Mouse (Mus musculus): ENCODE results near the gene Clec16a. TPM values are rescaled to one million over a fixed set of nuclear protein-coding genes. Genes with fewer than 3 reads are reported as not detected.

Gene Clec16a
- polyA plus RNA-seq, 1 experiment from 2014 or later, result 32.5 TPM

- Histone ChIP-seq H3K36me3 (ENCODE audit: insufficient read depth, low read length) (peaks cover 13% of the 10 kb centered on the region; the same call in 1 of the 2 replicates), H3K4me2 (ENCODE audit: low read length) (no peak overlapping the region), H3K27me3 (ENCODE audit: insufficient read depth, low read length) (no peaks in the 10 kb centered on the region), H3K4me3 (replicated peaks; ENCODE audit: low read depth, low read length) (no peak overlapping the region), H3K4me1 (replicated peaks; ENCODE audit: insufficient read depth, low read length) (no peaks in the 10 kb centered on the region), H3K9ac (ENCODE audit: low read depth, low read length) (no peak overlapping the region), H3K27ac (no peak overlapping the region), H3K9me3 (replicated peaks; ENCODE audit: low read length) (no peaks in the 10 kb centered on the region)
- DNase-seq (ENCODE audit: low spot score) (no peak), ATAC-seq (replicated peaks; ENCODE audit: low FRiP score, low read depth) (no peak)
- TF ChIP-seq CTCF (IDR thresholded peaks at IDR 0.05; ENCODE audit: low read depth), result no peak
- WGBS, result 89% methylated on average over 6 of the region's 6 CpGs
Measured at GRCm38 (mm10) chr16:10610801-10611200, 65.7 kb downstream of the Clec16a start.

DNA sequence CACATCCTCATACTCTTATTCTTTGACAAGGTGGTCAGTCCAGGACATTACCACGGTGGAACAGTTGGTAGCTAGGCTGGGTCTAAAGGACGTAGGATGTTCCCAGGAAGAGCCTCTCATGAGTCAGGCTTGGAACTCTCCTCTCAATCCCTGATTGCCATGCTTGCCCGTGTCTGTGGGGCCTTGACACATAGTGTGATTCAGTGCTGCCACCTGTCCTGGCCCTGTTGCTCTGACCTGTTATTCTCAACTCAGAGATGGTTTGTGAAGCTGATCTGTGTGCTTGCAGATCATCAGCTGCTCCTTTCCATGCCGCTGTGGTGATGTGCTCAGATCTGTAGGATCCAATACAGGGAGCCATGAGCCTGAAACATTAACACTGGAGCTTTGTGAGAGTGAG lies 66.2 kb downstream of the Clec16a start:
- no peak for TF ChIP-seq CTCF (IDR thresholded peaks at IDR 0.05; ENCODE audit: low read depth)
- Histone ChIP-seq H3K36me3 (ENCODE audit: insufficient read depth, low read length) (peaks cover 16% of the 10 kb centered on the region; the same call in 1 of the 2 replicates), H3K9me3 (replicated peaks; ENCODE audit: low read length) (no peaks in the 10 kb centered on the region), H3K9ac (ENCODE audit: low read depth, low read length) (no peak overlapping the region), H3K27me3 (ENCODE audit: insufficient read depth, low read length) (no peaks in the 10 kb centered on the region), H3K4me2 (ENCODE audit: low read length) (no peak overlapping the region), H3K27ac (no peak overlapping the region), H3K4me3 (replicated peaks; ENCODE audit: low read depth, low read length) (no peak overlapping the region), H3K4me1 (replicated peaks; ENCODE audit: insufficient read depth, low read length) (no peaks in the 10 kb centered on the region)
- no peak for ATAC-seq (replicated peaks; ENCODE audit: low FRiP score, low read depth)
- WGBS, result 86% methylated on average over 4 of the region's 4 CpGs
- no peak for DNase-seq (ENCODE audit: low spot score)

DNA sequence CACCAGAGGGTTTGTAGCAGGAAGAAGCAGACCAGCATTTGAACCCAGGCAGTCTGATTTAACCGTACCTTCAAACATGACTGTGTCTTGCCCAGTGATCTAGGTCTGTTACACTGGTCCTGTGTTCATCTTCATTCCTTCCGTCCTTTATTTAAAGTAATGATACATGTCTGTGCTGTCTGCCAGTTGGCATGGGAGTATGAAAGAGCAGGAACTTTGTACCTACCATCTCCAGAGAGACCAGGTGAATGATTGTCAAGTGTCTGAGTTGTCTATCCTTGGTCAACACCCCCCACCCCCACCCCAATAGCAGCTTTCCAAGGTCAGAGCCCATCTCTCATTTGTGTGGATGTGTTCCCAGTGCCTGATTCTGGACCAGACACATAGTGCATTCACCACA lies 68.9 kb downstream of the Clec16a start:
- no peak overlapping the region for H3K4me2 ChIP-seq (ENCODE audit: low read length)
- WGBS, result 94% methylated on average over 2 of the region's 2 CpGs
- DNase-seq (ENCODE audit: low spot score) (no peak), ATAC-seq (replicated peaks; ENCODE audit: low FRiP score, low read depth) (no peak)
- no peak overlapping the region for H3K9ac ChIP-seq (ENCODE audit: low read depth, low read length)
- no peaks in the 10 kb centered on the region for H3K9me3 ChIP-seq (replicated peaks; ENCODE audit: low read length)
- no peak overlapping the region for H3K4me3 ChIP-seq (replicated peaks; ENCODE audit: low read depth, low read length)
- peaks cover 16% of the 10 kb centered on the region; the same call in 1 of the 2 replicates for H3K36me3 ChIP-seq (ENCODE audit: insufficient read depth, low read length)
- no peak for TF ChIP-seq CTCF (IDR thresholded peaks at IDR 0.05; ENCODE audit: low read depth)
- H3K4me1 ChIP-seq (replicated peaks; ENCODE audit: insufficient read depth, low read length), result no peaks in the 10 kb centered on the region
- H3K27ac ChIP-seq, result no peak overlapping the region
- H3K27me3 ChIP-seq (ENCODE audit: insufficient read depth, low read length), result no peaks in the 10 kb centered on the region

- Histone ChIP-seq H3K9ac (ENCODE audit: low read depth, low read length) (no peak overlapping the region), H3K36me3 (ENCODE audit: insufficient read depth, low read length) (no peaks in the 10 kb centered on the region), H3K27me3 (ENCODE audit: insufficient read depth, low read length) (no peaks in the 10 kb centered on the region), H3K9me3 (replicated peaks; ENCODE audit: low read length) (no peaks in the 10 kb centered on the region), H3K4me3 (replicated peaks; ENCODE audit: low read depth, low read length) (no peak overlapping the region), H3K27ac (no peak overlapping the region), H3K4me2 (ENCODE audit: low read length) (no peak overlapping the region), H3K4me1 (replicated peaks; ENCODE audit: insufficient read depth, low read length) (no peaks in the 10 kb centered on the region)
- 67% methylated on average over 6 of the region's 6 CpGs for WGBS
- no peak for ATAC-seq (replicated peaks; ENCODE audit: low FRiP score, low read depth)
- DNase-seq (ENCODE audit: low spot score), result no peak
- no peak for TF ChIP-seq CTCF (IDR thresholded peaks at IDR 0.05; ENCODE audit: low read depth)
Measured at GRCm38 (mm10) chr16:10620961-10621614, 75.9 kb downstream of the Clec16a start.

GRCm38 (mm10) chr16:10621710-10622109 lies 76.6 kb downstream of the Clec16a start:
- no peaks in the 10 kb centered on the region for H3K4me1 ChIP-seq (replicated peaks; ENCODE audit: insufficient read depth, low read length)
- 48% methylated on average over 1 of the region's 1 CpGs for WGBS

GRCm38 (mm10) chr16:10626116-10626515 lies 81.0 kb downstream of the Clec16a start:
- ATAC-seq (replicated peaks; ENCODE audit: low FRiP score, low read depth), result no peak
- Histone ChIP-seq H3K4me2 (ENCODE audit: low read length) (no peak overlapping the region), H3K27ac (no peak overlapping the region), H3K27me3 (ENCODE audit: insufficient read depth, low read length) (no peaks in the 10 kb centered on the region), H3K9me3 (replicated peaks; ENCODE audit: low read length) (no peaks in the 10 kb centered on the region), H3K9ac (ENCODE audit: low read depth, low read length) (no peak overlapping the region), H3K4me1 (replicated peaks; ENCODE audit: insufficient read depth, low read length) (no peaks in the 10 kb centered on the region), H3K4me3 (replicated peaks; ENCODE audit: low read depth, low read length) (no peak overlapping the region), H3K36me3 (ENCODE audit: insufficient read depth, low read length) (0 out of 2 replicates have a peak, but pooled peaks cover 4% of the 10 kb centered on the region)
- DNase-seq (ENCODE audit: low spot score), result no peak
- no peak for TF ChIP-seq CTCF (IDR thresholded peaks at IDR 0.05; ENCODE audit: low read depth)
- WGBS, result 82% methylated on average over 1 of the region's 1 CpGs

More at GRCm38 (mm10) chr16:10621710-10622109, 76.6 kb downstream of the Clec16a start:
- ATAC-seq (replicated peaks; ENCODE audit: low FRiP score, low read depth) (no peak), DNase-seq (ENCODE audit: low spot score) (no peak)
- Histone ChIP-seq H3K36me3 (ENCODE audit: insufficient read depth, low read length) (no peaks in the 10 kb centered on the region), H3K9ac (ENCODE audit: low read depth, low read length) (no peak overlapping the region), H3K27ac (no peak overlapping the region), H3K9me3 (replicated peaks; ENCODE audit: low read length) (no peaks in the 10 kb centered on the region), H3K4me2 (ENCODE audit: low read length) (no peak overlapping the region), H3K4me3 (replicated peaks; ENCODE audit: low read depth, low read length) (no peak overlapping the region), H3K27me3 (ENCODE audit: insufficient read depth, low read length) (no peaks in the 10 kb centered on the region)
- no peak for TF ChIP-seq CTCF (IDR thresholded peaks at IDR 0.05; ENCODE audit: low read depth)

Measured in kidney, postnatal 0 days (tissue).